Mouse (Mus musculus): ENCODE measurements around the gene Tstd2. TPM values are rescaled to one million over a fixed set of nuclear protein-coding genes. Genes with fewer than 3 reads are reported as not detected.
A peak's percentile ranks its signal among the peaks of the same experiment; 100 is the strongest.

Gene Tstd2
- polyA plus RNA-seq, 1 experiment = 13.2 TPM

- WGBS = 80% methylated on average over 5 of the region's 5 CpGs
- TF ChIP-seq POLR2A (IDR thresholded peaks at IDR 0.05; ENCODE audit: borderline replicate concordance, extremely low read depth, low read depth, low read length) (no peak), CTCF (IDR thresholded peaks at IDR 0.05; ENCODE audit: insufficient read depth, low read length) (no peak)
- DNase-seq = no peak
- Histone ChIP-seq H3K4me3 (replicated peaks; ENCODE audit: extremely low read depth, low read depth, low read length) (no peak overlapping the region), H3K4me1 (ENCODE audit: control insufficient read depth, insufficient read depth, low read length) (no peaks in the 10 kb centered on the region)
Observed at GRCm38 (mm10) chr4:46092429-46093076, 45.9 kb downstream of the Tstd2 start.

DNA sequence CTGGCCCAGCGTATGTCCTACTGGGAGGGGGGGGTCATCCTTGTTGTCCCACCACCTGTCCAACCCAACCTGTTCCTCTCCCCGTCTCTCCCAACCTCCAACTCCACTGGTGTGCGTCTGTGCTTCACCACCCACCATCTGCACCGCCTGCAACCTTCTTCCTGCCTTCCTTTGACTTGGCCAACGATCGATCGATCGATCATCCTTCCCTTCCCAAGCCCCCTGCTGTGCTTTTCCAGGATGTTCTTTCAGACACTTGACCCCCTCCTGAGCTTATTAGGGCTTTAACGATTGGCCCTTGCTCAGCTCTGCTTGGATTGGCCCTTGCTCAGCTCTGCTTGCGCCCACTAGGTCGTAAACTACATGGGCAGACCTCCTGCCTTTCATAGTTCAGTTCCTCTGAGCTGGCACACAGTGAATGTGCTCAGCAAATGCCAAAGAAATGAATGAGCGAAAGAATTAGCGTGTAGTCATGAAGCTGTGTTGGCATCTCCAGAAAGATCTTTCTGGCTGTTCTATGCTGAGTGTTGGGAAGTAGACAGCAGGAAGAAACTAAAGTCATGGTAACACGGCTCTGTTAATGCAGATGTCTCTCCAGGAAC is 48.9 kb downstream of the Tstd2 start:
- 88% methylated on average over 14 of the region's 14 CpGs for WGBS
- no peak for TF ChIP-seq CTCF (IDR thresholded peaks at IDR 0.05; ENCODE audit: insufficient read depth, low read length)
- no peak for TF ChIP-seq POLR2A (IDR thresholded peaks at IDR 0.05; ENCODE audit: borderline replicate concordance, extremely low read depth, low read depth, low read length)
- Histone ChIP-seq H3K4me3 (replicated peaks; ENCODE audit: extremely low read depth, low read depth, low read length) (no peak overlapping the region), H3K4me1 (ENCODE audit: control insufficient read depth, insufficient read depth, low read length) (0 out of 2 replicates have a peak, but pooled peaks cover 3% of the 10 kb centered on the region)
- DNase-seq = no peak

DNA sequence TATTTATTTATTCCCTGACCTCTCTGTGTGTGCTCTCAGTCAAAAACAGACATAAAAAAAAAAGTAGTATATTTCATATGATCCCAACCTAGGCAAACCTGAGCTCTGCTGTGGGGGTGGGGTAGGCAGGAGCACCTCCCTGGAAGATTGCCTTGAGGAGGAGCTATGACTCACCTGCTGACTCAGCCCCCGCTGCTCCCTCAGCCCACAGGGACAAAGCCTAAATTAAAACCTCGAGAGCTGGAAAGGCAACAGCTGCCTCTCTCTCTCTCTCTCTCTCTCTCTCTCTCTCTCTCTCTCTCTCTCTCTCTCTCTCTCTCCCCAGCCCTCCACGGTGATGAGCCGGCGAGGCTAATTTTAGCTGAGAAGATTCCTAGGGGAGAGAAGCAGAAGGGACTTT is 50.6 kb downstream of the Tstd2 start:
- H3K4me3 ChIP-seq (replicated peaks; ENCODE audit: extremely low read depth, low read depth, low read length) = no peak overlapping the region
- DNase-seq = peak; percentile 24
- WGBS = 32% methylated on average over 5 of the region's 5 CpGs
- no peak for TF ChIP-seq POLR2A (IDR thresholded peaks at IDR 0.05; ENCODE audit: borderline replicate concordance, extremely low read depth, low read depth, low read length)
- TF ChIP-seq CTCF (IDR thresholded peaks at IDR 0.05; ENCODE audit: insufficient read depth, low read length) = no peak
- 0 out of 2 replicates have a peak, but pooled peaks cover 3% of the 10 kb centered on the region for H3K4me1 ChIP-seq (ENCODE audit: control insufficient read depth, insufficient read depth, low read length)

DNA sequence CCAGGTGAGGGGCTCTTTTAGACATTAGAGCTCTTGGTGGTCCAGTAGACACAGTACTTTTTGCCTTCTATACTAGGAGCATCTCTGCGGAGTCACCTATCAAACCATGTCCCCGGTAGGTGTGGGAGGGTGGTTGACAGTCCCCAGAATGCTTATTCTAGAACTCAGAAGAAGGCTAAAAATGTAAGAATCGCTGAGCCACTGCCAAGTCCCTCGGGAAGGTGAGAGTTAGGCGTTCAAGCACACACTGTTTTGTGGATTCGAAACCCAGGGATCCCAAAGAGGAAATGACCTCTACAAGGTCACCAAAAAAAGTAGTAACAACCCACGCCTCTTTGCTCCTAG is 51.1 kb downstream of the Tstd2 start:
- no peak for DNase-seq
- no peak for TF ChIP-seq POLR2A (IDR thresholded peaks at IDR 0.05; ENCODE audit: borderline replicate concordance, extremely low read depth, low read depth, low read length)
- TF ChIP-seq CTCF (IDR thresholded peaks at IDR 0.05; ENCODE audit: insufficient read depth, low read length) = no peak
- 52% methylated on average over 7 of the region's 7 CpGs for WGBS
- no peak overlapping the region for H3K4me3 ChIP-seq (replicated peaks; ENCODE audit: extremely low read depth, low read depth, low read length)
- H3K4me1 ChIP-seq (ENCODE audit: control insufficient read depth, insufficient read depth, low read length) = 0 out of 2 replicates have a peak, but pooled peaks cover 3% of the 10 kb centered on the region

DNA sequence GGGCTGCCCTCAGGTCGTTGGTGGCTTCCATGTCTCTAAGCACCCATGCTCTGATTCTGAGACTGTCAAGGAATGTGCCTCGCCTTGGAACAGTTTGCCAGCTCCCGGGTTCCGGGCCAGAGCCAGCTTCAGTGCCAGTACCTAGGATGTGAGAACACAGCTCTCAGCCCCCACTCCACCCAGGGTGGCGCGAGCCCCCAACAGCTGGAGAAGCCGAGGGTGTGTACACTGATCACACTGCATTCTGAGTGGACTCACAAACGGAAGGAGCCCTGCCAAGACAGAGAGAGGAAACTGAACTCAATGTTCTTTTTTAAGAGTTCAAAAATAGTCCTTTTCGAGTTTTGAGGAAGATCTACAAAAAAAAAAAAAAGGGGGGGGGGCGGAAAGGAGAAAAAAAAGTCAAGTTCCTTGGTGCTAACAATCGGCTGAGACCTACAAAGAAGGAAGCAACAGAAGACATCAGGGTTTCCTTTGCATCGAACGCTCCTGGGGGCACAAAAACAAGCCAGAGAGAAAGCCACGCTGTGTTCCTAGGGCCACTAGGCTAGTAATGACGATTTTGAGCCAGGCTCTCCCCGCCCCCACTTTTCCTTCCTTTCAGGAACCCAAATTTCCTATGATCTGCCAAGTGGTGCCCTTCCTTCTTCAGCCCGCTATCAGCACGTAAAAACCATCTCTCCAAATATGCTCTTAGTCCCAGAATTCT is 51.6 kb downstream of the Tstd2 start:
- no peak for DNase-seq
- 37% methylated on average over 18 of the region's 18 CpGs for whole genome bisulfite sequencing
- TF ChIP-seq CTCF (IDR thresholded peaks at IDR 0.05; ENCODE audit: insufficient read depth, low read length) (no peak), POLR2A (IDR thresholded peaks at IDR 0.05; ENCODE audit: borderline replicate concordance, extremely low read depth, low read depth, low read length) (no peak)
- no peak overlapping the region for H3K4me3 ChIP-seq (replicated peaks; ENCODE audit: extremely low read depth, low read depth, low read length)
- H3K4me1 ChIP-seq (ENCODE audit: control insufficient read depth, insufficient read depth, low read length) = 0 out of 2 replicates have a peak, but pooled peaks cover 3% of the 10 kb centered on the region

- DNase-seq = no peak
- 67% methylated on average over 9 of the region's 9 CpGs for WGBS
- TF ChIP-seq POLR2A (IDR thresholded peaks at IDR 0.05; ENCODE audit: borderline replicate concordance, extremely low read depth, low read depth, low read length) (no peak), CTCF (IDR thresholded peaks at IDR 0.05; ENCODE audit: insufficient read depth, low read length) (no peak)
- Histone ChIP-seq H3K4me3 (replicated peaks; ENCODE audit: extremely low read depth, low read depth, low read length) (no peak overlapping the region), H3K4me1 (ENCODE audit: control insufficient read depth, insufficient read depth, low read length) (0 out of 2 replicates have a peak, but pooled peaks cover 3% of the 10 kb centered on the region)
Observed at GRCm38 (mm10) chr4:46085223-46085811, 53.2 kb downstream of the Tstd2 start.

GRCm38 (mm10) chr4:46084416-46085172 is 53.9 kb downstream of the Tstd2 start:
- Histone ChIP-seq H3K4me3 (replicated peaks; ENCODE audit: extremely low read depth, low read depth, low read length) (no peak overlapping the region), H3K4me1 (ENCODE audit: control insufficient read depth, insufficient read depth, low read length) (0 out of 2 replicates have a peak, but pooled peaks cover 3% of the 10 kb centered on the region)
- DNase-seq = no peak
- TF ChIP-seq CTCF (IDR thresholded peaks at IDR 0.05; ENCODE audit: insufficient read depth, low read length) = no peak
- TF ChIP-seq POLR2A (IDR thresholded peaks at IDR 0.05; ENCODE audit: borderline replicate concordance, extremely low read depth, low read depth, low read length) = no peak
- 75% methylated on average over 9 of the region's 9 CpGs for WGBS

DNA sequence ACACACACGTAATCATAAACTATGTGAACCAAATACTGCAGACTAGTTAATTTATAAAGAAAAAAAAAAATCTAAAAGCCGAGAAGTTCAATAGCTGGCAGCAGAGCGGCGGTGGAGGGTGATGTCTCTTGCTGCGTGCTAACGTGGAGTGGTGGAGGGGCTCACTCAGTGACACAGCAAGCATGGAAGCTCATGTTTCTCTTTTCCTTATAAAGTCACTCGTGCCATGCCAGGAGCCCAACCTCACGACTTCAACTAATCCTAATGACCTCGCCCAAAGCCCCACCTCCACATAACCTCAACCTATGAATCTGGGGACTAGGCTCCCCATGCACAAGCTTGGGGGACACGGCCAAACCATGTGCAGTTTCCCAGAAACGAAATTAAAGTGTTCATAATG is 55.9 kb downstream of the Tstd2 start:
- WGBS = 64% methylated on average over 11 of the region's 11 CpGs
- TF ChIP-seq CTCF (IDR thresholded peaks at IDR 0.05; ENCODE audit: insufficient read depth, low read length) (no peak), POLR2A (IDR thresholded peaks at IDR 0.05; ENCODE audit: borderline replicate concordance, extremely low read depth, low read depth, low read length) (no peak)

GRCm38 (mm10) chr4:46080261-46080660 is 58.2 kb downstream of the Tstd2 start:
- WGBS = 86% methylated on average over 4 of the region's 4 CpGs
- no peak for DNase-seq
- TF ChIP-seq POLR2A (IDR thresholded peaks at IDR 0.05; ENCODE audit: borderline replicate concordance, extremely low read depth, low read depth, low read length) (no peak), CTCF (IDR thresholded peaks at IDR 0.05; ENCODE audit: insufficient read depth, low read length) (no peak)
- Histone ChIP-seq H3K4me3 (replicated peaks; ENCODE audit: extremely low read depth, low read depth, low read length) (no peak overlapping the region), H3K4me1 (ENCODE audit: control insufficient read depth, insufficient read depth, low read length) (no peaks in the 10 kb centered on the region)

More for the DNA sequence above, 55.9 kb downstream of the Tstd2 start:
- DNase-seq = no peak
- Histone ChIP-seq H3K4me3 (replicated peaks; ENCODE audit: extremely low read depth, low read depth, low read length) (no peak overlapping the region), H3K4me1 (ENCODE audit: control insufficient read depth, insufficient read depth, low read length) (0 out of 2 replicates have a peak, but pooled peaks cover 3% of the 10 kb centered on the region)
